Mouse (Mus musculus) urinary bladder, adult 2 months (tissue): Measurements from ENCODE around the gene Lpar5. TPM values are rescaled to one million over a fixed set of nuclear protein-coding genes. Genes with fewer than 3 reads are reported as not detected.
"Not testable (repeated sequence)": the region's sequence is repeated elsewhere in the genome, so short reads cannot be mapped to it uniquely, and the experiment has no call there.

Source experiments
- DNase-seq: peaks from one replicate; pipeline ENCODE4 v3.0.0; 2022; ENCODE audit warnings: low spot score
- polyA plus RNA-seq: library from polyadenylated mRNA; depleted of rRNA; stranded (reverse); fragments of >200 nt; gene quantifications from 2 replicates; pipeline ENCODE4 v1.2.3, GENCODE M21; 2012; rRNA removed

Gene Lpar5
- 2.9 and 4.2 TPM in 2 replicates for polyA plus RNA-seq

GRCm38 (mm10) chr6:125067571-125067995, at the start of gene Lpar5:
Lpar5 (plus strand) TSS chr6:125067920.
- DNase-seq, result no peak

- DNase-seq, result not testable (repeated sequence)
Observed at GRCm38 (mm10) chr6:125030532-125030931, 37.2 kb upstream of the Lpar5 start.

- no peak for DNase-seq
Observed at GRCm38 (mm10) chr6:125031604-125032003, 36.1 kb upstream of the Lpar5 start.

- DNase-seq, result no peak
Observed at GRCm38 (mm10) chr6:125038666-125039065, 29.1 kb upstream of the Lpar5 start.

- DNase-seq, result no peak
Observed at GRCm38 (mm10) chr6:125039131-125039530, 28.6 kb upstream of the Lpar5 start.

GRCm38 (mm10) chr6:125039533-125040153, 28.1 kb upstream of the Lpar5 start, which contains the start of gene Ing4:
Ing4 (plus strand) TSS chr6:125039760.
- peak; percentile 52 for DNase-seq

GRCm38 (mm10) chr6:125040221-125040620, 27.5 kb upstream of the Lpar5 start:
- DNase-seq, result no peak

GRCm38 (mm10) chr6:125041047-125041446, 26.7 kb upstream of the Lpar5 start:
- no peak for DNase-seq

- DNase-seq, result no peak
Observed at GRCm38 (mm10) chr6:125042081-125042480, 25.6 kb upstream of the Lpar5 start.

- DNase-seq, result peak; percentile 45
Observed at GRCm38 (mm10) chr6:125046691-125047090, 21.0 kb upstream of the Lpar5 start.

- no peak for DNase-seq
Observed at GRCm38 (mm10) chr6:125049678-125050077, 18.0 kb upstream of the Lpar5 start, which contains the start of gene Acrbp. Acrbp (plus strand) TSS chr6:125049689.

GRCm38 (mm10) chr6:125051237-125051636, 16.5 kb upstream of the Lpar5 start:
- DNase-seq, result no peak

GRCm38 (mm10) chr6:125061493-125061892, 6.2 kb upstream of the Lpar5 start:
- DNase-seq, result no peak

- DNase-seq, result no peak
Observed at GRCm38 (mm10) chr6:125062511-125062910, 5.2 kb upstream of the Lpar5 start.

GRCm38 (mm10) chr6:125063906-125064305, 3.8 kb upstream of the Lpar5 start:
- no peak for DNase-seq

- DNase-seq, result not testable (repeated sequence)
Observed at GRCm38 (mm10) chr6:125065223-125065622, 2.5 kb upstream of the Lpar5 start.

GRCm38 (mm10) chr6:125071170-125071895, 3.6 kb downstream of the Lpar5 start:
- DNase-seq, result no peak

- no peak for DNase-seq
Observed at GRCm38 (mm10) chr6:125071896-125072279, 4.2 kb downstream of the Lpar5 start.

- DNase-seq, result no peak
Observed at GRCm38 (mm10) chr6:125073825-125074224, 6.1 kb downstream of the Lpar5 start.

GRCm38 (mm10) chr6:125081394-125081793, 13.7 kb downstream of the Lpar5 start:
- DNase-seq, result no peak

GRCm38 (mm10) chr6:125081797-125082560, 14.3 kb downstream of the Lpar5 start:
- DNase-seq, result peak; percentile 73

- no peak for DNase-seq
Observed at GRCm38 (mm10) chr6:125082801-125083386, 15.2 kb downstream of the Lpar5 start.
